Mouse (Mus musculus) adrenal gland, postnatal 14 days (tissue): ENCODE measurements around the gene Crybb1. TPM values are rescaled to one million over a fixed set of nuclear protein-coding genes. Genes with fewer than 3 reads are reported as not detected.
A peak's percentile ranks its signal among the peaks of the same experiment; 100 is the strongest.

Experiments used
- DNase-seq: peaks from one replicate; pipeline ENCODE4 v3.0.0; 2021; ENCODE audit warnings: mixed read lengths
- long read RNA-seq, 2 experiments: library from polyadenylated mRNA; stranded (forward); transcript quantifications; one replicate each; pipeline ENCODE4 v2.0.0; 2021
- total RNA-seq: library from RNA; stranded (reverse); gene quantifications from 2 replicates; pipeline ENCODE4 v1.2.3, GENCODE M21; 2021

Gene Crybb1
- total RNA-seq, result 1.8 and 1.9 TPM in 2 replicates
- long read RNA-seq, experiment 1, partial matches to known transcripts, result 1 of 3 reads
- long read RNA-seq, experiment 1, other reads (novel, unspliced or antisense), result 1 of 3 reads
- long read RNA-seq, experiment 2, partial matches to known transcripts, result 0 of 1 reads
- long read RNA-seq, experiment 2, other reads (novel, unspliced or antisense), result 1 of 1 reads

GRCm38 (mm10) chr5:112255426-112255825 lies at the start of gene Crybb1:
Gene Crybb1, plus strand, starts transcription at chr5:112255815.
- peak; percentile 89 for DNase-seq

- DNase-seq, result no peak
These were observed 48.9 kb upstream of the Crybb1 start for GRCm38 (mm10) chr5:112206543-112207255.

GRCm38 (mm10) chr5:112208321-112208720 lies 47.3 kb upstream of the Crybb1 start:
- DNase-seq, result no peak

GRCm38 (mm10) chr5:112210104-112210503 lies 45.5 kb upstream of the Crybb1 start:
- peak; percentile 66 for DNase-seq

GRCm38 (mm10) chr5:112211911-112212310 lies 43.7 kb upstream of the Crybb1 start:
- DNase-seq, result no peak

GRCm38 (mm10) chr5:112212711-112213264 lies 42.8 kb upstream of the Crybb1 start:
- no peak for DNase-seq

- DNase-seq, result no peak
These were observed 42.0 kb upstream of the Crybb1 start for GRCm38 (mm10) chr5:112213331-112214240.

GRCm38 (mm10) chr5:112214419-112214818 lies 41.2 kb upstream of the Crybb1 start:
- peak; percentile 69 for DNase-seq

- DNase-seq, result no peak
These were observed 40.3 kb upstream of the Crybb1 start for GRCm38 (mm10) chr5:112215291-112215751.

GRCm38 (mm10) chr5:112215801-112216251 lies 39.8 kb upstream of the Crybb1 start:
- DNase-seq, result no peak

GRCm38 (mm10) chr5:112216335-112216734 lies 39.3 kb upstream of the Crybb1 start:
- no peak for DNase-seq

- no peak for DNase-seq
These were observed 38.6 kb upstream of the Crybb1 start for GRCm38 (mm10) chr5:112217031-112217430.

- no peak for DNase-seq
These were observed 36.9 kb upstream of the Crybb1 start for GRCm38 (mm10) chr5:112218679-112219078.

GRCm38 (mm10) chr5:112219398-112219797 lies 36.2 kb upstream of the Crybb1 start:
- no peak for DNase-seq

- no peak for DNase-seq
These were observed 35.4 kb upstream of the Crybb1 start for GRCm38 (mm10) chr5:112220203-112220602.

- no peak for DNase-seq
These were observed 30.0 kb upstream of the Crybb1 start for GRCm38 (mm10) chr5:112225591-112225990.

GRCm38 (mm10) chr5:112227354-112227753 lies 28.3 kb upstream of the Crybb1 start:
- peak; percentile 52 for DNase-seq

GRCm38 (mm10) chr5:112227898-112228239 lies 27.7 kb upstream of the Crybb1 start:
- DNase-seq, result no peak

- no peak for DNase-seq
These were observed 27.2 kb upstream of the Crybb1 start for GRCm38 (mm10) chr5:112228240-112229076.

GRCm38 (mm10) chr5:112235806-112236205 lies 19.8 kb upstream of the Crybb1 start:
- no peak for DNase-seq

- no peak for DNase-seq
These were observed 19.0 kb upstream of the Crybb1 start for GRCm38 (mm10) chr5:112236631-112237030.

GRCm38 (mm10) chr5:112237439-112237838 lies 18.2 kb upstream of the Crybb1 start:
- no peak for DNase-seq
